Mouse (Mus musculus): ENCODE measurements at regions not wholly inside any gene's neighbourhood (a gene's known extent, or its start where the extent isn't known, plus 50 kb on each side); places are given as distances from the start of the nearest gene placed in this dataset.

- no peak for DNase-seq
Measured at GRCm38 (mm10) chr19:54248256-54248936, 204.4 kb downstream of the Adra2a start.

- DNase-seq, result no peak
Measured at GRCm38 (mm10) chr19:54252145-54252664, 208.3 kb downstream of the Adra2a start.

- DNase-seq, result no peak
Measured at GRCm38 (mm10) chr19:54257889-54258288, 213.9 kb downstream of the Adra2a start.

GRCm38 (mm10) chr19:54259175-54259574, 215.2 kb downstream of the Adra2a start:
- no peak for DNase-seq

- DNase-seq, result no peak
Measured at GRCm38 (mm10) chr19:54277368-54277767, 233.4 kb downstream of the Adra2a start.

- DNase-seq, result no peak
Measured at GRCm38 (mm10) chr19:54285481-54285880, 241.5 kb downstream of the Adra2a start.

GRCm38 (mm10) chr19:54297663-54298388, 253.9 kb downstream of the Adra2a start:
- no peak for DNase-seq

GRCm38 (mm10) chr19:54311289-54311688, 267.3 kb downstream of the Adra2a start:
- DNase-seq, result no peak

- DNase-seq, result no peak
Measured at GRCm38 (mm10) chr19:54311723-54312122, 267.8 kb downstream of the Adra2a start.

GRCm38 (mm10) chr19:54323276-54323675, 279.3 kb downstream of the Adra2a start:
- no peak for DNase-seq

GRCm38 (mm10) chr19:54324991-54325390, 281.0 kb downstream of the Adra2a start:
- DNase-seq, result no peak

- no peak for DNase-seq
Measured at GRCm38 (mm10) chr19:54332140-54332539, 288.2 kb downstream of the Adra2a start.

GRCm38 (mm10) chr19:54340778-54341291, 296.9 kb downstream of the Adra2a start:
- no peak for DNase-seq

- DNase-seq, result no peak
Measured at GRCm38 (mm10) chr19:54359731-54360130, 315.8 kb downstream of the Adra2a start.

- DNase-seq, result no peak
Measured at GRCm38 (mm10) chr19:54360660-54361059, 316.7 kb downstream of the Adra2a start.

- DNase-seq, result no peak
Measured at GRCm38 (mm10) chr19:54385101-54385500, 341.1 kb downstream of the Adra2a start.

- no peak for DNase-seq
Measured at GRCm38 (mm10) chr19:54391406-54391805, 347.5 kb downstream of the Adra2a start.

- no peak for DNase-seq
Measured at GRCm38 (mm10) chr19:54399651-54400050, 355.7 kb downstream of the Adra2a start.

GRCm38 (mm10) chr19:54407904-54408303, 364.0 kb downstream of the Adra2a start:
- no peak for DNase-seq

- DNase-seq, result no peak
Measured at GRCm38 (mm10) chr19:54429062-54429461, 385.1 kb downstream of the Adra2a start.

- no peak for DNase-seq
Measured at GRCm38 (mm10) chr19:54440713-54441112, 396.8 kb downstream of the Adra2a start.

- DNase-seq, result no peak
Measured at GRCm38 (mm10) chr19:54460426-54461170, 416.6 kb downstream of the Adra2a start.

GRCm38 (mm10) chr19:54462480-54462879, 418.5 kb downstream of the Adra2a start:
- no peak for DNase-seq

Measured in kidney, adult 11 months (tissue).